Mouse (Mus musculus) embryonic facial prominence, embryonic 12.5 days (tissue): ENCODE results near the gene D17H6S53E. TPM values are rescaled to one million over a fixed set of nuclear protein-coding genes. Genes with fewer than 3 reads are reported as not detected.

Source experiments
- polyA plus RNA-seq: library from polyadenylated mRNA; unstranded; fragments of >200 nt; fragmentation: Nextera tagmentation; extraction: Ambion mirVana; gene quantifications from 2 replicates; pipeline ENCODE4 v1.2.1, GENCODE M21; 2016

D17H6S53E gene
- polyA plus RNA-seq, 1 experiment from 2014 or later, result 10.7 TPM

Other genes starting within 250 kb of the D17H6S53E start
- gene Zbtb12, start 246.9 kb upstream of the D17H6S53E start, polyA plus RNA-seq, result 8.6 and 8.9 TPM in 2 replicates
- 0.31 TPM in 1 of 2 replicates, not detected in the other for gene Gm20547, start 244.3 kb upstream of the D17H6S53E start, polyA plus RNA-seq
- 1.2 and 2.5 TPM in 2 replicates for gene C2, start 228.1 kb upstream of the D17H6S53E start, polyA plus RNA-seq
- 111 and 121 TPM in 2 replicates for gene Ehmt2, start 227.9 kb upstream of the D17H6S53E start, polyA plus RNA-seq
- gene Slc44a4, start 211.9 kb upstream of the D17H6S53E start, polyA plus RNA-seq, result 0.29 TPM in 1 of 2 replicates, not detected in the other
- 19.2 and 20.8 TPM in 2 replicates for gene Neu1, start 195.1 kb upstream of the D17H6S53E start, polyA plus RNA-seq
- gene Hspa1b, start 167.1 kb upstream of the D17H6S53E start, polyA plus RNA-seq, result 0.33 and 0.36 TPM in 2 replicates
- not detected in 2 replicates for gene Gm20481, start 156.5 kb upstream of the D17H6S53E start, polyA plus RNA-seq
- 4.2 and 4.9 TPM in 2 replicates for gene Hspa1a, start 154.2 kb upstream of the D17H6S53E start, polyA plus RNA-seq
- gene Hspa1l, start 153.7 kb upstream of the D17H6S53E start, polyA plus RNA-seq, result 0.84 and 0.99 TPM in 2 replicates
- gene Lsm2, start 144.5 kb upstream of the D17H6S53E start, polyA plus RNA-seq, result 212 and 230 TPM in 2 replicates
- gene Vars, start 125.4 kb upstream of the D17H6S53E start, polyA plus RNA-seq, result 150 and 160 TPM in 2 replicates
- gene Vwa7, start 109.8 kb upstream of the D17H6S53E start, polyA plus RNA-seq, result 0.20 and 0.25 TPM in 2 replicates
- 8.7 and 9.5 TPM in 2 replicates for gene Sapcd1, start 98.4 kb upstream of the D17H6S53E start, polyA plus RNA-seq
- 3.7 and 4.2 TPM in 2 replicates for gene Msh5, start 79.6 kb upstream of the D17H6S53E start, polyA plus RNA-seq
- gene Clic1, start 76.4 kb upstream of the D17H6S53E start, polyA plus RNA-seq, result 205 and 211 TPM in 2 replicates
- 471 and 492 TPM in 2 replicates for gene Ddah2, start 67.3 kb upstream of the D17H6S53E start, polyA plus RNA-seq
- gene Ly6g6c, start 61.0 kb upstream of the D17H6S53E start, polyA plus RNA-seq, result not detected in 2 replicates
- gene Mpig6b, start 60.2 kb upstream of the D17H6S53E start, polyA plus RNA-seq, result 0.61 and 0.99 TPM in 2 replicates
- gene Ly6g6e, start 49.5 kb upstream of the D17H6S53E start, polyA plus RNA-seq, result 1.1 and 1.3 TPM in 2 replicates
- 0.68 TPM in 1 of 2 replicates, not detected in the other for gene Ly6g6d, start 48.3 kb upstream of the D17H6S53E start, polyA plus RNA-seq
- 0.27 and 0.65 TPM in 2 replicates for gene Ly6g6f, start 40.8 kb upstream of the D17H6S53E start, polyA plus RNA-seq
- gene Abhd16a, start 37.1 kb upstream of the D17H6S53E start, polyA plus RNA-seq, result 83.3 and 86.7 TPM in 2 replicates
- not detected in 2 replicates for gene Ly6g5c, start 18.1 kb upstream of the D17H6S53E start, polyA plus RNA-seq
- gene Ly6g5b, start 10.9 kb upstream of the D17H6S53E start, polyA plus RNA-seq, result 0.82 and 1.0 TPM in 2 replicates
- gene Gpank1, start 4.9 kb upstream of the D17H6S53E start, polyA plus RNA-seq, result 22.4 and 25.5 TPM in 2 replicates
- gene Csnk2b, start 4.3 kb upstream of the D17H6S53E start, polyA plus RNA-seq, result 254 and 259 TPM in 2 replicates
- 0.46 and 0.49 TPM in 2 replicates for gene Apom, start 5.7 kb downstream of the D17H6S53E start, polyA plus RNA-seq
- 73.3 and 74.0 TPM in 2 replicates for gene Bag6, start 8.8 kb downstream of the D17H6S53E start, polyA plus RNA-seq
- 225 and 230 TPM in 2 replicates for gene Prrc2a, start 38.5 kb downstream of the D17H6S53E start, polyA plus RNA-seq
- 7.0 and 7.3 TPM in 2 replicates for gene Aif1, start 49.7 kb downstream of the D17H6S53E start, polyA plus RNA-seq
- gene Lst1, start 62.1 kb downstream of the D17H6S53E start, polyA plus RNA-seq, result 5.9 and 7.7 TPM in 2 replicates
- 0.95 and 0.98 TPM in 2 replicates for gene Ltb, start 68.1 kb downstream of the D17H6S53E start, polyA plus RNA-seq
- 0.15 and 0.25 TPM in 2 replicates for gene Tnf, start 75.6 kb downstream of the D17H6S53E start, polyA plus RNA-seq
- 0.22 and 0.27 TPM in 2 replicates for gene Lta, start 79.0 kb downstream of the D17H6S53E start, polyA plus RNA-seq
- gene Gm16181, start 94.5 kb downstream of the D17H6S53E start, polyA plus RNA-seq, result 1.0 TPM in 1 of 2 replicates, not detected in the other
- 4.5 and 5.5 TPM in 2 replicates for gene Atp6v1g2, start 107.3 kb downstream of the D17H6S53E start, polyA plus RNA-seq
- gene Nfkbil1, start 109.4 kb downstream of the D17H6S53E start, polyA plus RNA-seq, result 13.0 and 13.3 TPM in 2 replicates
- 572 and 587 TPM in 2 replicates for gene Ddx39b, start 115.4 kb downstream of the D17H6S53E start, polyA plus RNA-seq
- 20.8 and 21.5 TPM in 2 replicates for gene H2-D1, start 136.4 kb downstream of the D17H6S53E start, polyA plus RNA-seq
- gene H2-Q1, start 194.0 kb downstream of the D17H6S53E start, polyA plus RNA-seq, result not detected in 2 replicates
- 0.38 and 0.40 TPM in 2 replicates for gene H2-Q2, start 215.9 kb downstream of the D17H6S53E start, polyA plus RNA-seq